Mouse (Mus musculus) heart, adult 11 months (tissue): Measurements from ENCODE around the gene Dpysl5.
A peak's percentile ranks its signal among the peaks of the same experiment; 100 is the strongest.

Source experiments
- DNase-seq: peaks from one replicate; pipeline ENCODE4 v3.0.0; 2022

The Dpysl5 gene

DNA sequence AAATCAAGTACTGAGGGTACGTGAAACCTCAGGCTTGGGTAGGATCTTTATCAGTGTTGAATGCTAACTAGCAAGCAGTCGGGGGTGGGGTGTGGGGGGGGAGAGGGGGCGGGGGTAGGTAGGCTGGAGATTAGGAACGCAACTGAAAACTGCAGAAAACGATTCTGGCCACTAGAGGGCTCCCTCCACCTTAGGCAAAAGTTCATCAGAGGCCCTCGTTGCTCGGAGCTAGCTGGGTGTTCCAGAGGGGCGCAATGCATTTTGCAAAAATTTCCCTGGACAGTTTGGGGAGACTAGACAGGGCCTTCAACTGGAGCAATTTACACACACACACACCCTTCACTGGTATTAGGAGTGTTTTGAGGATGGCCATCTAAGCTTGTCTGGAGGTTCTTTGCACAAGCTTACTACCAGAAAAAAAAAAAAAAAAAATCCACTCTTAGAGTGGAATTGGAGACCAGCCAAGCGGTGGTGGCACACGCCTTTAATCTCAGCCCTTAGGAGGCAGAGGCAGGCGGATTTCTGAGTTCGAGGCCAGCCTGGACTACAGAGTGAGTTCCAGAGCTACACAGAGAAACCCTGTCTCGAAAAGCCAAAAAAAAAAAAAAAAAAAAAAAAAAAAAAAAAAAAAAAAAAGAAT is 1.5 kb upstream of the Dpysl5 start:
- DNase-seq, result peak; percentile 95

DNA sequence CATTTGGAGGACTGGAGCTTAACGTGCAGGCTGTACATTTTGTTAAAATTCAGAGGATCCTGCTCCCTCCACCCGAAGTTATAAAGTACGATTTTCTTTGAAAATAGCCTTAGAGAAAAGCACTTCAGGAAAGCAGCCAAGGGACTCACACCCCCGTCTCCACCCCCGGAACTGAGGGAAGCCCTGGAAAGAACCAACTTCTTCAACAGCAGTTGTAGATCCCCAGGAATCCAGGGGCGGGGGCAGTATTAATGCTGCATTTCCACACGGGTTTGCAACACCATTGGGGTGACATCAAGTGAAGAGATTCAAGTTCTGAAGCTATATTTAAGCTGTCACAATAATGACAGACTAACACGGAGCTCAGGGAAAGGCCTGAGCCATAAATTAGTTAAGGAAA is 878 bp upstream of the Dpysl5 start:
- DNase-seq, result peak; percentile 85

DNA sequence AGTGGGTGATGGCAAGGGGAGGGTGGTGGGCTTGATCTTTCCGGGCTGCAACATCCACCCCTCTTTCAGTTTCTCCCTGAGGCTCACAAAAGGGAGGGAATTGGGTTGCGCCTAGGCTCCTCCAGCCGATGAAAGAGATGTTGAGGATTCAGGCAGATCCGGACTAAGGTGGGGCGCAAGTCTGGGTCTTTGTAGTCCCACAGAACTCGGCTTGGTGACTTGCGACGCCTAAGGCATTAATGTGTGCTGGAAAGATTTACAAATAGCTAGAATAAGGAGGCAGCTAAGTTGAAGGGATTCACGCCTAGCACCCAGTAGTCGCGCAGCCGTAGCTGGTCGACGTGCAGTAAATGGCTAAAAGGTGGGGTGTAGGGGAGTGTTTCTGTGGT is 632 bp downstream of the Dpysl5 start:
- DNase-seq, result no peak

DNA sequence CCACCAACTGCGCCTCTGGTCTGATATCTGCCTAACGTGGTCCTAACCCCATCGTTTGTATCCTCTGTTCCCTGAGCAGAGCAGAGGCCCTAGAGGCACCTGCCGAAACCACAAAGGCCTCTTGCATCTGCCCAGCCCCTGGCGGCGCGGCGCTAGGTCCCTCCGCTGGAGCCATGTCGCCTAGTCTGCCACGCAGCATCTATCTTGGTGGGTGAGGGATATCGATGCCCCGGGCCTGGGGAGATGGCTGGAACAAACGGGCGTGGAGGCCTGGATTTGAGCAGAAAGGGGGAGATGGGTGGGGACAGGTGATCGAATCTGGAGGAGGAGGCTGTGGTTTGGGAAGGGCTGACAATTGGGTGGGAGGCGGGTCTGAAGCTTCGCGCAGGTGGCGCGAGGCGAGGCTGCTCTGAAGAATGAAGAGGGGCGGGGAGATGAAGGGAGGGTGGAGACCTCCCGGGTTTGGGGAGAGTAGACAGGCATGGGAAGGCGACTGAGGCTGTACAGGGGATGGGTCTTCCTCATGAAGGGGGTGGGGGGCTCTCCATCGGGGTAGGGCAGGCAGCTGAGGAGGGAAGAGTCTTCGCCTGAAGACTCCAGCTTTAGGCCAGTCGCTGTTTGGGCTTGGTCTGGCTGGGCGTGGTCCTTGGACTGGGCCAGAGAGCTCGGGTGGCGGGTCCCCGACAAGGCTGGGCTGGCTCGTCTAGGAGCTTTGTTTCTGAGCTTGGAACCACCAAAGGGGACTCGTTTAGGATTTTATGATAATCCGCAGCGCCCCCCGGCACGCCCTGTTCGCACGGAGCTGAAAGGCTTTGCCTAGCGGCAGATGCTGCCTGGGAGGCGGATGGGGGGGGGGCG is 1.3 kb downstream of the Dpysl5 start:
- DNase-seq, result peak; percentile 90

DNA sequence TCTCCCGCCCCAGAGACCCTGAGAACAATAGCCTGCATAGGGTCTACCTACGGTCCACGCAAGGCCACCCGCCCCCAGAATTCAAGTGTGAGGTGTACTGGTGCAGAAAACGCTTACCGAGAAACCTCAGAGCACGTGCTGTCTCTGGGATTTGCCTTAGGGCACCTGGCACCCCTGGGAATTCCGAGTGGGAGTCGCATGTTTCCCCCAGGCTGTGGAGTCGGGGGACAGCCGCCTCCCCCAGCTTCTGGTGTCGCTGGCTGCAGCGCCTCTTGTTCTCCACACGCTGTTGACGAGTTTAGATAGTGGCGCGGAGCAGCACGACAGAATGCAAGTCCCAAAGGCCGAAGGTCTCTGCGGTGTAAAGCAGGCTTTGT is 1.9 kb downstream of the Dpysl5 start:
- DNase-seq, result peak; percentile 80

DNA sequence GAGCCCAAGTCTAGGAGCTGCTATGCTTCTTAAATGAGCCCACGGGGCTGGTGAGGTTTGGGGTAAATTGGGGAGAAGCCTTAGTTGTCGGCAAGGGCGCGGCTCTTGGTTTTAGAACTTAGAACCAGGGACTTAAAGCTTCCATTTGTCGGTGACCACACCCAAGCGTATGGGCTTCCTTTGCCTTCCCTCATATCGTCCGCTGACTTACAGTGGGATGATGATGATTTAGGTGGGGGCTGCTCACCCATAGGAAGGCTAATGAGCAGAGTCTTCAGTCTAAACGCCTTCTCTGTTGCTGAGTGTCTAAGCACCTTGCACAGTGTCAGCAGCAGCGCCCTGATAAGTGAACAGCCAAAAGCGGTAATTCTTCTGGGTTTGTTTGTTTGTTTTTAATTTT is 2.3 kb downstream of the Dpysl5 start:
- DNase-seq, result no peak

DNA sequence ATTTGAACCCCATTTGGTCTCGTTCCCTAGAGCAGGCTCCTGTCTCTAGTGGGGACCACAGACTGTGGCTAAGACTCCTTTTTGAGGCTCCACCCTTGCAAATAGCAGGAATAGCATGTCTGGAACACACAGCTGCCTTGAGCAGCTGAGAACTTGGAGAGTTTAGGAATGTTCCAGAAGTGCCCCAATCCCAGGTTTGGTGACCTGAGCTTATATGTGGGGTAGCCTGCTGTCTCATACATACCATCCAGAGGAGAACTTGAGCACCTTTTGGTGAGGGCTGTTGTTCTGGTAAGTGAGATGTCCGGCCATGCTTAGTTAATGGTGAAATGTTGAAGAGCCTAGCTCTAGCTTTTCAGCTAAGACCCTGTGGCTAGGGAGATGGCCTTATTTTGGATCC is 4.9 kb downstream of the Dpysl5 start:
- DNase-seq, result peak; percentile 65

DNA sequence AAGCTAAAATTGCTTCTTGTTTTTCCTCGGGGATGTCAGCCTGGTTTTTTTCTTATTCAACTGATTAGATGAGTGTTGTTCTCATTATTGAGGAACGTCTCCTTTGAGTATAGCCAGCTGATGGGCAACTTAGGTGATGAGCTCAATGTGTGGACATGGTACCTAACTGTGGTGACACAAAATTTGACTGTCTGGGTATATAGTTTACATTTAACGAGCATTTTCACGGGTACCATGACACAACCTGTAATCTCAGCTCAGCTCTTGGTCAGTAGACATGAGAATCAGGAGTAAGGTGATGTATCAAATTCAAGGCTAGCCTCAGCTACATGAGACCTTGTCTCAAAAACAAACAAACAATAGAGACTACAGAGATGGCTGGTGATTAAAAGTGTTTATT is 6.1 kb downstream of the Dpysl5 start:
- DNase-seq, result peak; percentile 67

DNA sequence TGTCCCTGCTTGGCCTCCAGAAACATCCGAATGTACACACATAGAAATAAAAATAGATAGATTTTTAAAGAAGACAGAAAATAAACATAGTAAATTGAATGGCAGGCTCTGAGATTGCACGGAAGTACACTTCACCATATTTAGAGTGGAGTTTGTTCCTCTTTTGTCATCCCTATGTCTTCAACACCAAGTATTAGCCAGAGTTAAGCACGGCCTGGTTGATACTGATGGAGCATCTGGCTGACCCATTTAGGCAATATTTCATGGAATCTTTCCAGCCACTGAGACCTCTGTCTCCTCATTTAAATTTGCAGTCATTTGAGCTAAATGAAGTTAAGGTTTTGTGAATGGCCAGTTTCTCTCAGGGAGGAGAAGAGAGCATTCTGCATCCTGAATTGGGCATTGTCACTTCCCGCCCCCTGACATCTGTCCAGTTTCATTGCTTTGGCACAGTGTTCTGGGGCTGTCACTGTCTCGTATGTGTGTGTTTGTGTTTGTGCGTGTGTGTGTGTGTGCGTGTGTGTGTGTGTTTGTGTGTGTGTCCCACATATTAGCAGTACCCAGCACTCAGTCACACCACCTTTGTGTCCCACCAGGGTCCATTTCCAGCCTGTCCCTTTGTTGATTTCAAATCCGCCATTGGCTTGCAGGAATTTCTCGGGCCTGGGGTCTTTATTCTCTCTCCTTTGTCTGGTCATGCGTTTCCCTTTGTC is 6.8 kb downstream of the Dpysl5 start:
- DNase-seq, result peak; percentile 52

DNA sequence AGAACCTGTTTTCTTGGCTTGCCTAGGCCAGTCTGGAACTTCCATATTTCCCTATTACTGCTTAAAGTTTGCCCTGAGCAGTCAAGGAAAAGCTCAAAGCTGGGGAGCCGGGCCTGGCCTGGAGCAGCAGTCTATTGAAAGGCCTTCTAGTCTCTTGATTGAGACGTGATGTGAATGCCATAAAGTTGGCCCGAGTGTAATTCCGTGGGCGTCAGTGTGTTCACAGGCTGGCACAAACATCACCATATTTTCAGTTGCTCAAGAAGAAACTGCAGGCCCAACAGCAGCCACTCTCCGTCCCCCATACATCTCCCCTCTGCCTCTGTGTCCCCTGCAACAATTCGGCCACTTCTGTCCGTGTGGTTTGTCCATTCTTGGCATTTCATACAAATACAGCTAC is 10.6 kb downstream of the Dpysl5 start:
- no peak for DNase-seq

DNA sequence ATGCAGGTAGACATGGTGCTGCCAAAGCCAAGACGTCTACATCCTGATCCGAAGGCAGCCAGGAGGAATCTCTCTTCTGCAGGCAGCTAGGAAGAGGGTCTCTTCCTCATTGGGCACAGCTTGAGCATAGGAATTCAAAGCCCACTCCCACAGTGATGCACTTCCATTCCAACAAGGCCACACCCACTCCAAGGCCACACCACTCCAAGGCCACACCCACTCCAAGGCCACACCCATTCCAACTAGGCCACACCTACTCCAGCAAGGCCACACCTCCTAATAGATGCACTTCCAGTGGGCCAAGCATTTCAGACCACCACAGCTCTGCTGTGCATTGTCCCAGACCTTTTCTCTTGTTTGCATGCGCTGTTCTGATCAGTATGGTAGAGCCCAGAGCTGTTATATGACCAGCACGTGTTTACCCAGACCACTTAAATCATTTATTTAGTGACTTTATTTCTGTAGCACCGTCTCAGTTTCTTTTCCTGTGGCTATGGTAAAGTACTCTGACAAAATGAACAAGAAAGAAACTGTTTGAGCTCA is 14.9 kb downstream of the Dpysl5 start:
- no peak for DNase-seq

DNA sequence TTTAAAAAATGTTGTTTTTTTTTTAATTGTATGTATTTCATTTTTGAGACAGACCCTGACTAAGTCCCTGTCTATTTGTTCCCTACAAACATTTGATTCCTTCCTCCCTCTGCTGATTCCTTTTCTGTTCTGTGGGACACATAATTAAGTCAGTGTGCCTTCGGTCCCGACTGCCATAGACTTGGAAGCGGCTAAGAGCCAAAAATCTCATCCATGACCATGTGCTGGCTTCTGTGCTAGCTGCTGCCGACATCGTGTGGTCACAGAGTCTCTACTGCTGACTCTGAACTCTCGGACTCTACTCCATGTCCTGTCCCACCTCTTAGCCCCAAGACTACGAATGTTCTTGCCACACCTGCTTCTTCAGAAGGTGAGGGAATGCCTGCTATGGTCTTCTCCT is 21.1 kb downstream of the Dpysl5 start:
- no peak for DNase-seq

DNA sequence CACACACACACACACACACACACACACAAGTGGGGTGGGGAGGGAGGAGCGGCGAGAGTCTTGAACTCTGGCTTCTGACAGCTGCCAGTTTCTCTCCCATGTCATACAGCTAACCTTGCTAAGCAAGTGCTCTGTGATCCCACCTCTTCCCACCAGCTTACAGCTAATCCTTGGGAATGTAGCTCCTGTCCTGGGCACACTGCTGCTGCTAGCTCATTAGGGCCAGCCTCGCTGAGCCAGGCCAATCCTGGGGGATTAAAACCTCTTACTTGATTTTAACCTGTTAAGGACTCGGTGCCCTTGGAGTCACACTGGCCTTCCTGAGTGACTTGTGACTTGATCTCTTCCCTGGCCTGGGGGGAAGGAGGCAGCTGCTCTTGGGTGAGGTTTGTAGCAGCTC is 23.3 kb downstream of the Dpysl5 start:
- no peak for DNase-seq

DNA sequence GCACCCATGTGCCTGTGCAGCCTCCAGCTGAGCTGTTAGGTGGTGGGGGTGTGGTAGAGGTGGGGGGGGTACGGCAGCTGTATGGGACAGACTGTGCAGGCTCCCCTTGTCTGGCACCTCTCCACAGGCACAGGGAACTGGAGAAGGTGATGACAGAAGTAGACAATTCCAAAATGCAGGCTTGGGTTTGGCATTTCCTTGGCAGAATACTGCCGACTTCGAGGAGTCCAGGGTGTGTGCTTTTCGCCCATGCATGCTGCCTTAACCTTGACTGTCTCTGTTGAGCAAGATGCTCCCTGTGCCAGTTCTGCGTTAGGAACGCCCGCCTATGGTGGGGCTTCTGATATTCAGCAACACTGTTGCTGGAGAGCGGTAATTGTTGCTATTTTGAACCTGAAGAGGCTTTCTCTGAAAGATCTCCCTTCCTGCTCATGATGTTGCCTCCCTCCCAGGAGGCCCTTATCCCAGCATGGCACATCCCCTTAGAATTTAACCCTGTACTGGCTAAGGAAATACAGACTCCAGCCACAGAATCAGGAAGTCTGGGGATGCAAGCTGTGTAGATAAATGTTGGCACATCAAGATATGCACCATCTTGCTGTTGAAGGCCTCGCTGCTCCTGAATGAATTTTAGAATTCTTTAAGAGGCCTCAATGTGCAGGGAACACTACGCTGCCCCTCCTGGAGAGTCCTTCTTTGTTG is 26.9 kb downstream of the Dpysl5 start:
- no peak for DNase-seq

DNA sequence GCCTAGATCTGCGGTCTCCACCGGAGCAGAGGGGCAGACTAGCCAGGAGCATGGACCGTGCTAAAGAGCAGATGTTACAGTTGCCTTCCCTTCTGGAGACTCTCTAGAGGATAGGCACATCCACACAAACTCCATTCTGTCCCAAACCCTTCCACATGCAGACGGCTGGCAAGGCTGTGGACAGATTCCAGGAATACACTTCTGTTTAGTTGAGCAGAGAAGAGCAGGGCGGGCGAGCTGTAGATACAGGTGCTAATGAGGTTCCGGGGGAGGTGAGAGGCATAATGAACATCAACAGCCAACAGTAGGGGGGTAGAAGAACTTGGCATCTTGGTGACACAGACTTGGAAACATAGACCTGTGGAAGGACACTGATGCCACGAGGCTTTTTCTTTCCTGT is 28.2 kb downstream of the Dpysl5 start:
- DNase-seq, result no peak

DNA sequence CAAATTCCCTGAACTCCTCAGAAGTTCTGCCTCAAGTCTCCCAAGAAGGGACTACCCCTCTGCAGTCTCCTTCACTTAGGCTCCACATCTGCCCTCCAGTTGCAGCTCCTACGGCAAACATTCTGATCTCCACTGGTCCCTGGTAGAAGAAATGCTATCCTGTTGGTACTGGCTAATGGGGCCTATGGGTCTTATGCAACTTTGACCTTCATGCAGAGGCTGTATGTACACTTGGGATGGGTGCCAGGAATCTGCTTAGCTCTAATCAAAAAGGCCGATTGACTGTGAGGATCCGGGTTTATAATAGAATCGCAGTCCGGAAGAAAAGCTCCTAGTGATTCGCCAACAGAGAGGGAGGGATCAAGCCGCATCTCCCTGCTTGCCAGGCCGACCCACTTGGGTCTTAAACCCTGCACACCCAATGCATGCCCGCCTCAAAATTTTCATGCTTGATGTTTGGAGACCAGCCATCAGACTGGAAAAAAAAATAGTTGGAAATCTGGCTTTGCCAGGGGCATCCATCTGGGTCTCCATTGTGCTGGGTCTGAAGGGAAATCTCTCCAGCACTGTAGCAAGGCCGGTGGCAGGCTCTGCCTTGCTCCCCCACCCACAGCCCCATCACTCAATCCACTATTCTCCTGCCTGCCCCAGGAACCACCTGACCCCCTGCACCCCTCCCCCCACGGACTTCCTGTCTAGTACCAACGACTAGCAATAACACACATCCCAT is 38.4 kb downstream of the Dpysl5 start:
- no peak for DNase-seq

DNA sequence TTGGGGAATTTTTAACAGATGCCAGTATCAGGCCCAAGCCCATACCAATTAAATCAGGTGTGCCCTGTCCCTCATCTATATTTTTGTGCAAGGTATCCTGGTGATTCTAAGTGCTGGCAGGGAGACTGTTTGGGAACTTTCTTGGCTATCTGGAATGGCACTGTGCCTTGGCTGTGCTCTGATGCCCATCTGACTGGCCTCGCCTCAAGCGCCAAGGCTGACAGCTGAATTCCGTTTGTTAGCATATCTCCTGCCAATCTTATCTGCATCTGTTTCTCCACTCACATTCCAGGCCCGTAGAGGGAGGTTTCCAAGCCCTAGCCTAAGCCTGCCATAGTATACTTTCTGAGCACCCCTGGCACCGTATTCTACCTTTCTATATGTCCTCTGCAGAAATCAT is 39.7 kb downstream of the Dpysl5 start:
- DNase-seq, result no peak

DNA sequence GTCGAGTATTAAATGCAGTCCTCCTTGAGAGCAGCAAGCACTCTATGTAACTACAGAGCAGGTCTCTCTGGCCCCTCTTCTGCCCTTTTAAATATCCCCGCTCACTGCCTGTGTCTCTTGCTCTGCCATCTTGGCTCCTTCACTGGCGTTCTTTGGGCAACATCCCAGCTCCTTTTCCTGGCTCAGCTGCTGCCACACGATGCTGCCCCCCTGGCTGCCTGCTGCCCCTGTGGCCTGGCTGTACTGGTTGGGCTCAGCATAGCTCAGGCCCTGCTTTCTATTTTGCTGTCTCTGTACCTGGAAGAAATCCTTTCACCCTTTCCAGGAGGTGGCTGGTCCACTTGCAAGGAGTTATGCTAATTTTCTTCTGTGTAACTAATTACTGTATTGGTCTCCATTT is 41.8 kb downstream of the Dpysl5 start:
- DNase-seq, result no peak

DNA sequence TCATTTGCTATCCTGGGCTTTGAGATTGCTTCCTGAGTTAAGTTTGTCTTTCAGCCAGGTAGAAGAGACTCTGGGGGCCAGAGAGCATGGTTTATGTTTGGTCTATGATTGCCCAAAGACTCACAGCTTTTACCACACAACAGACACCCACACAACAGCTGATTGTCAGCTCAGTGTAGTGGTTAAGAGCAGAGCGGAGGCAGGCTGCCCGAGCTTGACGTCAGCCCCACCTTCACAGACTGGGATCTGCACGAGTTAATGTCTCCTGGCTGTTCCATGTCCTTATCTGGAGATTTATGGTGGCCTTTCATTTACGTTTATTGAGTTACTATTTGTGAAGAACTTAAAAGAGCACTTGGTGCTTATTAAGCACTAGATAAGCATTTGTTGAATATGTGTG is 43.9 kb downstream of the Dpysl5 start:
- no peak for DNase-seq

DNA sequence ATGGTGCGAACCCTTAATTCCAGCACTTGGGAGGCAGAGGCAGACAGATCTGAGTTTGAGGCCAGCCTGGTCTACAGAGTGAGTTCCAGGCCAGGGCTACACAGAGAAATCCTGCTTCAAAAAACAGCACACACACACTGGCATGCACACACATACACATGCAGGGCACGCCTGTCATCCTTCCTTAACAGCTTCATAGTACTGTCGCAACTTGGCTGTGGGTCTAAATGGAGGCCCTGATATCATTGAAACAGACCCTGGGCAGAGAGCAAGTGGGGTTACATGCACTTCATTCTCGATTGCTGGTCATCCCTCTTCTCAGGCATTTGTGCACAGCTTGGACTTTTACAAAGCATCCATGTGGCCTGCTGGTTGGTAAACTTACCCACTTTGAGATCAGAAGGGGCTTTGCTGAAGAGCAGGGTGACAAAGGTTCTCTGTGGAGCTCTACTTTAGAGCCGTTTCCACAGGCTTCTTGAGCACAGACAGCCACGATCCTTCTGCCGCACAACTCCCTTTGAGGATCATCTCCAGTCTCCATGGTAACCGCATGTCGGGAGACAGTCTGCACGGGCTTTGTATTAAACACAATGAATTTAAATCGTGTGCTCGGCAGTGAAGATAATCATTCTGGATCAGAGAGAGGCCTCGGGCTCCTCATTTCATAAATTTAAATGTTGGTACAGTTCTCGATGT is 51.6 kb downstream of the Dpysl5 start:
- no peak for DNase-seq

DNA sequence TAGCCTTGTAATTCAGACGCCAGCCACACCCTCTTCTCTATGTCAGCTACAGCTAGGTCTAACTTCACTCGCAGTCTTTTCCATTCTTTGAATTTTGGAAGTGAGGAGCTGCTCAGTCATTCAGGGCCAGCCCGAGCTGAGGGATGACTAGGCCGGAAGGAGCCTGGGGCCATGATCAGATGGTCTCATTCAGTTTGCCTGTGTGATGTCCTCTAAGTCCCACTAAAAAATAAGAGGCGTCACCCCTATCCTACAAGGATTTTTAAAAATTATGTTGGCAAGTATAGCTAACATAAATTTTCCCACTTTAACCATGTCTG is 52.1 kb downstream of the Dpysl5 start:
- DNase-seq, result no peak
